17 mouse cellular contexts compared by ENCODE assay signal in the genomic region with DNA sequence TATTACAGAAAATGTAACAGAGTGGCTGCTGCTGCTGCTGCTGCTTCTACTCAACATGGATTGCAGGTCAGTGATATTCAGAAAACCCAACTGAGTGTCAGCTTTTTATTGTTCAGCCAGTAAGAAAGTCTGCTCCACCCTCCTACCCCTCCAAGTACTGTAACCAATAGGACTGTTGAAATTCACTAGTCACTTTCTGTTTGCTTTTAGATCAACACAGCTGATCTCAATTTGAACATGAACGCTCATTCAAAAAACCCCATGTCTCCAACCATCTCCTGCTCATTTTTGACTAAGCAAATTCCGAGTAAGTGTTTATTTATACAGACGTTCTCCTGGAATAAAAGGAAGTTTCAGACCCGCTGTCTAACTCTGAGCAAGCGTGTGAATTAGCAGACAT. TPM values are rescaled to one million over a fixed set of nuclear protein-coding genes. Genes with fewer than 3 reads are reported as not detected.
DNase-seq lines count a peak whose midpoint lies in the region; ATAC-seq and TF ChIP-seq lines count a peak whose summit lies in the region.
"Had no signal": no experiment of that assay in that cellular context is flagged by ENCODE, and none has a peak within 500 bp of the region (broad histone marks: within the 10 kb centered on the region; RNA-seq: fewer than 3 reads in every experiment).

No protein-coding gene starts in this region.

- H3K9me3 ChIP-seq in lung, embryonic 15.5 days, result no peaks in the 10 kb centered on the region
- H3K9me3 ChIP-seq in CH12.LX (replicated peaks; ENCODE audit: low read length), result no peaks in the 10 kb centered on the region
- no peaks in the 10 kb centered on the region for H3K9me3 ChIP-seq in intestine, embryonic 16.5 days (ENCODE audit: control insufficient read depth, low read length)
- H3K9me3 ChIP-seq: forebrain, embryonic 15.5 days; hindbrain, embryonic 10.5 days; midbrain, embryonic 15.5 days had no signal

- no peaks in the 10 kb centered on the region for H3K79me2 ChIP-seq in CH12.LX (replicated peaks; ENCODE audit: control insufficient read depth, extremely low read depth, insufficient read depth, poor library complexity, severe bottlenecking)

- H3K27me3 ChIP-seq in lung, embryonic 15.5 days, result no peaks in the 10 kb centered on the region
- no peaks in the 10 kb centered on the region for H3K27me3 ChIP-seq in CH12.LX (replicated peaks)
- no peaks in the 10 kb centered on the region for H3K27me3 ChIP-seq in intestine, embryonic 16.5 days (replicated peaks; ENCODE audit: control insufficient read depth, insufficient read depth, low read length)
- H3K27me3 ChIP-seq: forebrain, embryonic 15.5 days; midbrain, embryonic 15.5 days had no signal

- DNase-seq in lung, adult 2 months, result no peak
- DNase-seq in CH12.LX (ENCODE audit: extremely low read depth), result no peak
- no peak for DNase-seq in yolk sac, embryonic 10.5 days (ENCODE audit: low spot score)
- DNase-seq in retina, postnatal 1 day, result no peak
- DNase-seq in cerebellum, adult 11-12 months, result no peak
- DNase-seq: cerebellum, adult 9-10 months; left cerebral cortex, postnatal 4 days; lung, postnatal 36 days; thymus, postnatal 36 days had no signal

- ATAC-seq in lung, embryonic 15.5 days (ENCODE audit: borderline replicate concordance, extremely low read depth, low FRiP score, low TSS enrichment), result no peak
- ATAC-seq in activated CD4-positive, CD25-positive, alpha-beta regulatory T cell, adult 4 months, result peak; percentile 53
- no peak for ATAC-seq in intestine, embryonic 16.5 days
- ATAC-seq: forebrain, embryonic 15.5 days; midbrain, embryonic 15.5 days had no signal

- WGBS in lung, embryonic 15.5 days, result 7% methylated on average over 5 of the region's 5 CpGs
- WGBS in lung, adult 2 months, result 10% methylated on average over 5 of the region's 5 CpGs
- WGBS in intestine, embryonic 16.5 days, result 20% methylated on average over 5 of the region's 5 CpGs

- no peak for TF ChIP-seq RAD21 in CH12.LX (IDR thresholded peaks at IDR 0.05; ENCODE audit: low read depth, low read length)

- H3K4me3 ChIP-seq in lung, embryonic 15.5 days, result no peak overlapping the region
- H3K4me3 ChIP-seq in lung, adult 2 months (replicated peaks; ENCODE audit: extremely low read depth, low read depth, low read length), result no peak overlapping the region
- peak overlapping the region; percentile 31 to 47 (median 43) for H3K4me3 ChIP-seq in CH12.LX (replicated peaks in 1 of 3; ENCODE audit: low read depth in 2 of 3, low read length in 2 of 3, poor library complexity in 1 of 3)
- H3K4me3 ChIP-seq in intestine, embryonic 16.5 days (ENCODE audit: low read length), result no peak overlapping the region
- H3K4me3 ChIP-seq: erythroblast, embryonic 14.5 days; forebrain, embryonic 15.5 days; hindbrain, embryonic 10.5 days; midbrain, embryonic 15.5 days had no signal

- no peak overlapping the region for H3K27ac ChIP-seq in lung, embryonic 15.5 days
- peak overlapping the region; percentile 62 for H3K27ac ChIP-seq in CH12.LX (ENCODE audit: insufficient read depth, low read depth)
- no peak overlapping the region for H3K27ac ChIP-seq in intestine, embryonic 16.5 days (ENCODE audit: low read length)
- H3K27ac ChIP-seq: forebrain, embryonic 15.5 days; kidney, postnatal 0 days; midbrain, embryonic 15.5 days had no signal

- TF ChIP-seq CTCF in lung, adult 2 months (IDR thresholded peaks at IDR 0.05; ENCODE audit: insufficient read depth, low read length), result no peak
- TF ChIP-seq CTCF in CH12.LX (conservative IDR thresholded peaks at IDR 0.05 in 1 of 2, IDR thresholded peaks at IDR 0.05 in 1 of 2; ENCODE audit: low read depth in 2 of 2, low read length in 2 of 2), result no peak

- no peak for TF ChIP-seq POLR2A in lung, adult 2 months (IDR thresholded peaks at IDR 0.05; ENCODE audit: borderline replicate concordance, extremely low read depth, low read depth, low read length)
- TF ChIP-seq POLR2A in CH12.LX (IDR thresholded peaks at IDR 0.05; ENCODE audit: low read depth, low read length), result no peak

- no peak for TF ChIP-seq EP300 in CH12.LX (IDR thresholded peaks at IDR 0.05; ENCODE audit: low read length)

- H3K4me1 ChIP-seq in lung, embryonic 15.5 days, result peaks cover 25% of the 10 kb centered on the region
- peaks cover 5% of the 10 kb centered on the region; the same call in 1 of the 2 replicates for H3K4me1 ChIP-seq in lung, adult 2 months (ENCODE audit: control insufficient read depth, insufficient read depth, low read length)
- H3K4me1 ChIP-seq in CH12.LX (ENCODE audit: control insufficient read depth in 1 of 2, insufficient read depth in 2 of 2), result peaks cover 10 to 44% of the 10 kb centered on the region in 2 experiments
- peaks cover 19% of the 10 kb centered on the region for H3K4me1 ChIP-seq in intestine, embryonic 16.5 days (ENCODE audit: control insufficient read depth, insufficient read depth, low read length)

- dilution Hi-C loops in CH12.LX (cut with MboI; ENCODE audit: extremely low pct_ligation_motif_present, extremely low pct_unique_long_range_greater_than_20kb, low sequenced_read_pairs), result no loop called here

- H3K4me2 ChIP-seq in lung, embryonic 15.5 days, result 0 out of 2 replicates have a peak overlapping the region, but pooled peaks have one; percentile 10
- H3K4me2 ChIP-seq in CH12.LX (ENCODE audit: insufficient read depth, low read depth, poor library complexity, severe bottlenecking), result peak overlapping the region; percentile 73
- 0 out of 2 replicates have a peak overlapping the region, but pooled peaks have one; percentile 14 for H3K4me2 ChIP-seq in intestine, embryonic 16.5 days (ENCODE audit: low read depth, low read length)
- H3K4me2 ChIP-seq: forebrain, embryonic 15.5 days; midbrain, embryonic 15.5 days had no signal

- no peaks in the 10 kb centered on the region for H3K36me3 ChIP-seq in lung, embryonic 15.5 days
- H3K36me3 ChIP-seq in CH12.LX (replicated peaks in 1 of 2; ENCODE audit: control insufficient read depth in 1 of 2, insufficient read depth in 1 of 2, low read length in 1 of 2), result no peaks in the 10 kb centered on the region
- H3K36me3 ChIP-seq in intestine, embryonic 16.5 days (ENCODE audit: control insufficient read depth, insufficient read depth, low read length), result no peaks in the 10 kb centered on the region
- H3K36me3 ChIP-seq: forebrain, embryonic 15.5 days; hindbrain, embryonic 10.5 days; midbrain, embryonic 15.5 days had no signal

- no peak overlapping the region for H3K9ac ChIP-seq in lung, embryonic 15.5 days
- peak overlapping the region; percentile 43 for H3K9ac ChIP-seq in CH12.LX (ENCODE audit: insufficient read depth, low read depth)
- no peak overlapping the region for H3K9ac ChIP-seq in intestine, embryonic 16.5 days (ENCODE audit: low read depth, low read length)
- H3K9ac ChIP-seq: forebrain, embryonic 15.5 days; midbrain, embryonic 15.5 days had no signal

- in situ Hi-C loops in CH12.LX (cut with MboI; ENCODE audit: low pct_ligation_motif_present, low pct_unique_long_range_greater_than_20kb, low sequenced_read_pairs), result no loop called here

TF ChIP-seq in CH12.LX, 34 proteins besides CTCF, POLR2A, EP300 and RAD21:
- TF ChIP-seq JUN (IDR thresholded peaks at IDR 0.05; ENCODE audit: insufficient read depth, low read depth, low read length) (no peak), IRF4 (IDR thresholded peaks at IDR 0.05; ENCODE audit: low read depth, low read length) (no peak; the same call in 1 of the 2 replicates), MAFK (IDR thresholded peaks at IDR 0.05; ENCODE audit: insufficient replicate concordance, low read length) (no peak), TBP (conservative IDR thresholded peaks at IDR 0.05; ENCODE audit: low read depth, low read length) (0 out of 2 replicates have a peak, but pooled peaks have one; percentile 15), MXI1 (IDR thresholded peaks at IDR 0.05; ENCODE audit: low read depth, low read length) (no peak; the same call in 1 of the 2 replicates), SIN3A (IDR thresholded peaks at IDR 0.05; ENCODE audit: low read length) (peak; percentile 7), MAZ (IDR thresholded peaks at IDR 0.05; ENCODE audit: low read depth, low read length) (0 out of 2 replicates have a peak, but pooled peaks have one; percentile 2), ETS1 (conservative IDR thresholded peaks at IDR 0.05; ENCODE audit: low read depth, low read length) (0 out of 2 replicates have a peak, but pooled peaks have one; percentile 21)

RNA-seq across cellular contexts. Expression of a gene that starts 8.4 kb away (rescaled TPM):
- 7.0 and 8.7 TPM in 2 replicates for polyA plus RNA-seq in lung, embryonic 15.5 days (2015; fragmentation: Nextera tagmentation; extraction: Ambion mirVana)
- polyA plus RNA-seq in lung, adult 2 months (2012; rRNA removed), result 38.1 and 42.8 TPM in 2 replicates
- 53.0 and 59.3 TPM in 2 replicates for total RNA-seq in CH12.LX (2012; rRNA removed)
- 47.7 and 54.2 TPM in 2 replicates for total RNA-seq in CH12.LX (2014; rRNA removed)
- 58.8 and 59.7 TPM in 2 replicates for polyA plus RNA-seq in CH12.LX (2012; ENCODE audit: insufficient read length, low read depth)
- 1 to 10 TPM; 5.0 to 7.9 TPM for polyA plus RNA-seq in activated CD4-positive, CD25-positive, alpha-beta regulatory T cell, adult 4 months (2017; shearing (Covaris generic))
- 2.0 and 2.6 TPM in 2 replicates for polyA plus RNA-seq in intestine, embryonic 16.5 days (2015; fragmentation: Nextera tagmentation; extraction: Ambion mirVana)

RNA-seq across cellular contexts. Expression of a gene that starts 38.8 kb away (rescaled TPM):
- polyA plus RNA-seq in lung, embryonic 15.5 days (2015; fragmentation: Nextera tagmentation; extraction: Ambion mirVana), result 12.1 and 12.3 TPM in 2 replicates
- polyA plus RNA-seq in lung, adult 2 months (2012; rRNA removed), result 6.3 and 11.1 TPM in 2 replicates
- total RNA-seq in CH12.LX (2012; rRNA removed) (3.5 and 4.3 TPM in 2 replicates), CH12.LX (2014; rRNA removed) (7.1 and 7.9 TPM in 2 replicates)
- polyA plus RNA-seq in CH12.LX (2012; ENCODE audit: insufficient read length, low read depth), result 6.1 and 7.6 TPM in 2 replicates
- 10 to 100 TPM; 19.1 to 20.7 TPM for polyA plus RNA-seq in activated CD4-positive, CD25-positive, alpha-beta regulatory T cell, adult 4 months (2017; shearing (Covaris generic))
- 4.6 and 5.2 TPM in 2 replicates for polyA plus RNA-seq in intestine, embryonic 16.5 days (2015; fragmentation: Nextera tagmentation; extraction: Ambion mirVana)
- polyA plus RNA-seq: erythroblast, embryonic 14.5 days had no signal

RNA-seq across cellular contexts. Expression of a gene that starts 50.7 kb away (rescaled TPM):
- 81.5 and 87.2 TPM in 2 replicates for polyA plus RNA-seq in lung, embryonic 15.5 days (2015; fragmentation: Nextera tagmentation; extraction: Ambion mirVana)
- 81.6 and 83.1 TPM in 2 replicates for polyA plus RNA-seq in lung, adult 2 months (2012; rRNA removed)
- total RNA-seq in CH12.LX (2012; rRNA removed) (26.4 and 31.8 TPM in 2 replicates), CH12.LX (2014; rRNA removed) (26.0 and 30.8 TPM in 2 replicates)
- 33.4 and 35.3 TPM in 2 replicates for polyA plus RNA-seq in CH12.LX (2012; ENCODE audit: insufficient read length, low read depth)
- 10 to 100 TPM; 49.7 to 56.1 TPM for polyA plus RNA-seq in activated CD4-positive, CD25-positive, alpha-beta regulatory T cell, adult 4 months (2017; shearing (Covaris generic))
- 36.1 and 44.2 TPM in 2 replicates for polyA plus RNA-seq in intestine, embryonic 16.5 days (2015; fragmentation: Nextera tagmentation; extraction: Ambion mirVana)

Comparison
In these comparisons a context has a peak if more than half of its experiments do, and no peak if none do; other contexts are left out.
1. H3K4me2 ChIP-seq: peak in every context shown above with its lines; median percentile 73 in CH12.LX; 14 in intestine, embryonic 16.5 days; 10 in lung, embryonic 15.5 days.
2. H3K4me3 ChIP-seq: peak in CH12.LX (3 of 3); none in lung, embryonic 15.5 days (single experiment), lung, adult 2 months (single experiment) and intestine, embryonic 16.5 days (single experiment).